Mouse (Mus musculus) liver, embryonic 11.5 days (tissue): ENCODE results near the gene Dbf4. TPM values are rescaled to one million over a fixed set of nuclear protein-coding genes. Genes with fewer than 3 reads are reported as not detected.

ENCODE experiments used
- ATAC-seq: fragments of 200-750 bp; cut with Nextera tagmentation; replicated peaks from 2 replicates; pipeline ENCODE4 v1.8.0; 2017; ENCODE audit warnings: moderate number of reproducible peaks, mild to moderate bottlenecking, moderate TSS enrichment, moderate library complexity; ENCODE audit not compliant: low FRiP score
- DNase-seq: peaks from one replicate; pipeline ENCODE4 v3.0.0-alpha.2; 2017; ENCODE audit warnings: low spot score
- H3K27ac ChIP-seq: fragments of 300-500 bp; sonication (generic); 2 replicates; pipeline ENCODE4 v1.5.1; 2014; ENCODE audit warnings: mild to moderate bottlenecking, low read depth, low read length, control low read depth
- H3K27me3 ChIP-seq: fragments of 300-500 bp; sonication (generic); replicated peaks from 2 replicates; pipeline ENCODE4 v1.6.1; 2014; ENCODE audit warnings: low read length, mixed read lengths; ENCODE audit not compliant: control insufficient read depth, insufficient read depth
- H3K36me3 ChIP-seq: fragments of 300-500 bp; sonication (generic); 2 replicates; pipeline ENCODE4 v1.6.1; 2014; ENCODE audit warnings: mild to moderate bottlenecking, low read length, moderate library complexity, mixed read lengths; ENCODE audit not compliant: control insufficient read depth, insufficient read depth
- H3K4me1 ChIP-seq: fragments of 300-500 bp; sonication (generic); replicated peaks from 2 replicates; pipeline ENCODE4 v1.6.1; 2014; ENCODE audit warnings: low read length, mixed read lengths; ENCODE audit not compliant: control insufficient read depth, insufficient read depth
- H3K4me2 ChIP-seq: fragments of 300-500 bp; sonication (generic); 2 replicates; pipeline ENCODE4 v1.6.1; 2014; ENCODE audit warnings: mild to moderate bottlenecking, control low read depth, moderate library complexity
- H3K4me3 ChIP-seq: fragments of 300-500 bp; sonication (generic); 2 replicates; pipeline ENCODE4 v1.5.1; 2014; ENCODE audit warnings: low read depth, low read length, control low read depth
- H3K9ac ChIP-seq: fragments of 300-500 bp; sonication (generic); 2 replicates; pipeline ENCODE4 v1.6.1; 2014; ENCODE audit warnings: low read depth, low read length, control low read depth
- H3K9me3 ChIP-seq: fragments of 300-500 bp; sonication (generic); 2 replicates; pipeline ENCODE4 v1.6.1; 2016; ENCODE audit warnings: low read length, inconsistent platforms, mixed read lengths; ENCODE audit not compliant: control insufficient read depth
- WGBS: fragments of 180-500 bp; shearing (Covaris S2); extraction: QIAGEN DNeasy Blood & Tissue Kit; methylation state at CpG from one replicate; pipeline ENCODE4 v1.1.7; 2014; 5-methylcytosine and 5-hydroxymethylcytosine counted together
- polyA plus RNA-seq: library from polyadenylated mRNA; unstranded; fragments of >200 nt; fragmentation: Nextera tagmentation; extraction: Ambion mirVana; gene quantifications from 2 replicates; pipeline ENCODE4 v1.2.1, GENCODE M21; 2014

The Dbf4 gene
- polyA plus RNA-seq = 65.2 and 67.1 TPM in 2 replicates

DNA sequence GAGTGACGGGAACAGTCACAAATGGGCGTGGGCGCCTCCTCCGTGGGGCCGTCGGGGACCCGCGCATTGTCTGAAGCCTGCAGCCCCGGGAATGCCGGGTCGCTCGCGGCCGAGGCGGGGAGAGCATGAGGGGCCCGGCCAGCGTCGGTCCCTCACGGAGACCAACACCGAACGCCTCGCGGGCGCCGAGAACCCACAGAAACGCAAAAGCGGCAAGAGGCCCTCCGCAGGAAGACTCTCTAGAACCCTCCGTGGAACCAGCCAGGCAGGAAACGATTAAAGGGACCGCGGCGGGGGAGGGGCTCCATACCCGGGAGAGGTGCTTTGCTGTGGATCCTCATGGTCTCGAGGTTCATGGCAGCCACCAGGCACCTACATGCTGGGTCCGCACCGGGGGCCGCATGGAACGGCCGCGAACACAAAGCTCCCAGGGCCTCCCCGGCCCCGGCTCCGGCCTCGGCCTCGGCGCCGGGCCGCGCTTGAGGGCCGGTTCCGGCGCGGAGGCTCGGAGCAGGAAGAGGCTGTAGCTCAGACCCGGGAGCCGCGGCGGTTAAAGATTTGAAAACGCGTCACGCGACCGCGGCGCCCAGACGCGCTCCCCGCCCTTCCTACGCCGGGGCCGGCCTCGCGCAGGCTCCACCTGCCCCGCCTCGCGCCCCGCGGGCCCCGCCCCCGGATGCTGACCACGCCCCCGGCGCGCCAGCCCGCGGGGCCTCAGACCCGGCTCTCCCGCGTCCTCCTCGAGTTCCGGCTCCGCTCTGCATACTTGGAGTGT is at the start of gene Dbf4, which contains the start of gene Slc25a40:
Dbf4 (minus strand) TSS at position 560 of the 775 bp plus-strand sequence.
Slc25a40 (plus strand) TSS at position 694 of the 775 bp plus-strand sequence.
- Histone ChIP-seq H3K9ac (peak within 1 kb of the TSS; percentile 88), H3K4me2 (peak within 1 kb of the TSS; percentile 78), H3K27me3 (no peaks in the 10 kb centered on the region), H3K4me3 (peak within 1 kb of the TSS; percentile 68), H3K27ac (peak within 1 kb of the TSS; percentile 85), H3K4me1 (peaks cover 6% of the 10 kb centered on the region), H3K36me3 (peaks cover 5% of the 10 kb centered on the region; the same call in 1 of the 2 replicates), H3K9me3 (no peaks in the 10 kb centered on the region)
- DNase-seq (peak; percentile 88), ATAC-seq (peak; percentile 96)
- under 1% methylated on average over 77 of the region's 93 CpGs for WGBS

GRCm38 (mm10) chr5:8456561-8456960 is 34.0 kb upstream of the Dbf4 start:
- ATAC-seq (no peak), DNase-seq (no peak)
- no peaks in the 10 kb centered on the region; the same call in 1 of the 2 replicates for H3K36me3 ChIP-seq
- H3K4me1 ChIP-seq = no peaks in the 10 kb centered on the region
- H3K4me2 ChIP-seq = no peak overlapping the region
- H3K4me3 ChIP-seq = no peak overlapping the region
- H3K27ac ChIP-seq = no peak overlapping the region
- WGBS = 92% methylated on average over 5 of the region's 5 CpGs
- no peaks in the 10 kb centered on the region for H3K9me3 ChIP-seq
- H3K27me3 ChIP-seq = no peaks in the 10 kb centered on the region
- H3K9ac ChIP-seq = no peak overlapping the region

- no peak for ATAC-seq
These were observed 33.0 kb upstream of the Dbf4 start for GRCm38 (mm10) chr5:8455565-8455964.

GRCm38 (mm10) chr5:8439095-8439494 is 16.6 kb upstream of the Dbf4 start:
- no peaks in the 10 kb centered on the region for H3K9me3 ChIP-seq
- no peak overlapping the region for H3K4me2 ChIP-seq
- no peaks in the 10 kb centered on the region for H3K27me3 ChIP-seq
- H3K4me3 ChIP-seq = no peak overlapping the region
- no peaks in the 10 kb centered on the region for H3K36me3 ChIP-seq
- no peak for DNase-seq
- H3K27ac ChIP-seq = no peak overlapping the region
- H3K4me1 ChIP-seq = no peaks in the 10 kb centered on the region
- ATAC-seq = no peak
- no peak overlapping the region for H3K9ac ChIP-seq
- 59% methylated on average over 2 of the region's 2 CpGs for WGBS

More at GRCm38 (mm10) chr5:8455565-8455964, 33.0 kb upstream of the Dbf4 start:
- no peaks in the 10 kb centered on the region; the same call in 1 of the 2 replicates for H3K36me3 ChIP-seq
- H3K9ac ChIP-seq = no peak overlapping the region
- no peaks in the 10 kb centered on the region for H3K9me3 ChIP-seq
- no peaks in the 10 kb centered on the region for H3K4me1 ChIP-seq
- no peak overlapping the region for H3K27ac ChIP-seq
- H3K4me3 ChIP-seq = no peak overlapping the region
- H3K4me2 ChIP-seq = no peak overlapping the region
- H3K27me3 ChIP-seq = no peaks in the 10 kb centered on the region
- DNase-seq = no peak

GRCm38 (mm10) chr5:8437481-8438156 is 15.1 kb upstream of the Dbf4 start:
- H3K4me2 ChIP-seq = no peak overlapping the region
- H3K4me1 ChIP-seq = no peaks in the 10 kb centered on the region
- ATAC-seq = no peak
- whole genome bisulfite sequencing = 91% methylated on average over 5 of the region's 5 CpGs
- H3K27ac ChIP-seq = no peak overlapping the region
- H3K9ac ChIP-seq = no peak overlapping the region
- no peaks in the 10 kb centered on the region for H3K27me3 ChIP-seq
- H3K36me3 ChIP-seq = no peaks in the 10 kb centered on the region
- DNase-seq = no peak
- no peak overlapping the region for H3K4me3 ChIP-seq
- no peaks in the 10 kb centered on the region for H3K9me3 ChIP-seq

GRCm38 (mm10) chr5:8425899-8426298 is 3.4 kb upstream of the Dbf4 start:
- Histone ChIP-seq H3K36me3 (peaks cover 4% of the 10 kb centered on the region; the same call in 1 of the 2 replicates), H3K27me3 (no peaks in the 10 kb centered on the region), H3K4me2 (no peak overlapping the region), H3K9ac (no peak overlapping the region), H3K4me1 (peaks cover 6% of the 10 kb centered on the region), H3K9me3 (no peaks in the 10 kb centered on the region), H3K27ac (no peak overlapping the region), H3K4me3 (no peak overlapping the region)
- WGBS = 64% methylated on average over 5 of the region's 5 CpGs
- no peak for DNase-seq
- ATAC-seq = no peak

GRCm38 (mm10) chr5:8424116-8424515 is 1.6 kb upstream of the Dbf4 start:
- peak overlapping the region; percentile 68 for H3K4me3 ChIP-seq
- peak overlapping the region; percentile 69 for H3K4me2 ChIP-seq
- WGBS = 20% methylated on average over 7 of the region's 7 CpGs
- peaks cover 6% of the 10 kb centered on the region for H3K4me1 ChIP-seq
- no peaks in the 10 kb centered on the region for H3K9me3 ChIP-seq
- no peaks in the 10 kb centered on the region for H3K27me3 ChIP-seq
- DNase-seq = no peak
- peaks cover 4% of the 10 kb centered on the region; the same call in 1 of the 2 replicates for H3K36me3 ChIP-seq
- no peak for ATAC-seq
- H3K9ac ChIP-seq = peak overlapping the region; percentile 88
- H3K27ac ChIP-seq = no peak overlapping the region

DNA sequence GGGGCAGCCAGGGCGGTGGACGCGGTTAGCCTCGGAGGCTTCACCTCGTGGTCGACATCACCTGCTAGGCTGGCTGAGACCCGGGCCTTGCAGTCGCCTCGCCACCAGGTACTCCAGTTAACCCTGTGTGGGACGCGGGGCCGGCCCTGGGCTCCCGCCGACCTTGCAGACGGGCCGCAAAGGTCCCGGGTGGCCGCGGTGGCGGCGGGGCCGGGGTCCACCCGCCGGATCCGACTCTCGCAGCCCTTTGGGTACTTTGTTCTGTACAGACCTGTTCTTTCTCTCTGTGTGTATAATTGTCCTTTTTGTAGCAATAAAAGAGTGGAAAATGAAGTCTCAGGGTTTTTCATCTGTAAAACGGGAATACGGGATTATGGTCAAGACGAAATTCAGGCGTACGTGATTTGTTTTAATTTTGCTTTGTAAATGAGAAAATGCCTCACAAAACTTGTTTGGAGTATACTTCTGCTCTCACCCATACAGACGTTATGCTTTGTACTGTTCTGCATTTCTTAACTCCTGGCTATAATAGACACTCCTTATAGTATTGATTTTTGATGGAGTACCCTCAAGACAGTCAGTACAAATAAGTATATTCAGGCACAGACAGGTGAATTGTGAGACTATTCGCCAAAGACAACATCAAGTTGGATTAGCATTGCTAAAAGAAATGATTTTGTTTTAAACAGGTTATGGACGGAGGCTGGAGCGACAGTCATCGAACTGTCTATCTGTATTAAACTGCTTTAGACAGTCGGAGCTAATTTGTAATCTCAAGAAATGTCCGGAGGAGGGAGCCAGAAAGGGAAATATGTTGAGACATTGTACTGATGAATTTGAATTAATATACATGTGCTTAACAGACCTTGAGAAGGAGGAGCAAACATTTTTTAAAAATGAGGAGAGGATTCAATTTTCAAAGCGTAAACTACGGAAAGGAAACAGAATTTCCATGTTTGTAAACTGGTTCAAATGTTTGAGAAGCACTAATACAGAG is 714 bp upstream of the Dbf4 start:
- 1% methylated on average over 40 of the region's 40 CpGs for WGBS
- Histone ChIP-seq H3K36me3 (peaks cover 2% of the 10 kb centered on the region; the same call in 1 of the 2 replicates), H3K9me3 (no peaks in the 10 kb centered on the region), H3K4me2 (peak overlapping the region; percentile 69), H3K27ac (peak overlapping the region; percentile 52), H3K9ac (peak overlapping the region; percentile 88), H3K4me3 (peak overlapping the region; percentile 68), H3K27me3 (no peaks in the 10 kb centered on the region), H3K4me1 (peaks cover 6% of the 10 kb centered on the region)
- ATAC-seq (no peak), DNase-seq (no peak)
